10 mouse cellular contexts compared by ENCODE assay signal in the genomic region with DNA sequence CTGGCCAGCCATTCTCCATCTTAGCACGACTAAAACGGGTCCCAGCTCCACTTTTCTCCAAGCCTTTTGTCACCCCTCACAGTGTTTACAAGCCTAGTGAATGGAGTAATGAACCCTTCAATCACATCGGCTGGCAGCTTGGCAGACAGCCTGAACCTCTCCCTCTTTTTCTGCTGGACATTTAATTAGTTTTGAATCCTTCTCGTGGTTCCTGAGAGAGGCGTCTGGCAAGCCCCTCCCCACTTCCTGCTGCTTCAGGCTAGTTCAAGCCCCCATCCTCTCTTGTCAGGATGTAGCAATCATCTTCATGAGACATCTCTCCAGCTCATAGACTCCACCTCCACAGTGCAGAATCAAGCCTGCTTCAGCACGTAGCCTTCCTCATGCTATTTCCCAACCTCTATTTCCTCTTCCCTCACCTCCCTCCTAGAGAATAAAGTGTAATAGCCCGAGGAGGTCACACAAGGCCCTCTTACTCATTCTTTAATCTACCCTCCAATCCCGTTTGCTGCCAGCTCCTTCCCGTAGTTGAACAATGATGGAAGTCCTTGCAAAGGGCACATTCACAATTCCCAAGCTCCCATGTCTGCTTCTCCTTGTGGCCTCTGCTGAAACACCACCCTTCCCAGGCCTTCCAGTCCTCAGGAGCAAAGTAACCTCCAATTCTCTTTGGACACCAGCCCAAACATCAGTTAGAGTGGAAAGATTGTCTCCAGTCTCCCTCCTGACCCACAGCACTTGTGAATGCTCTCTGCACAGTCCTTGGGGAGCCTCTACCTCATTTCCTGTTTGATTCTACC. TPM values are rescaled to one million over a fixed set of nuclear protein-coding genes. Genes with fewer than 3 reads are reported as not detected.
A peak's percentile ranks its signal among the peaks of the same experiment; 100 is the strongest.
DNase-seq lines count a peak whose midpoint lies in the region; ATAC-seq lines count a peak whose summit lies in the region.
"Had no signal": no experiment of that assay in that cellular context is flagged by ENCODE, and none has a peak within 500 bp of the region (broad histone marks: within the 10 kb centered on the region; RNA-seq: fewer than 3 reads in every experiment).

No protein-coding gene starts in this region.

- no peaks in the 10 kb centered on the region for H3K27me3 ChIP-seq in hindbrain, embryonic 16.5 days (replicated peaks; ENCODE audit: control insufficient read depth, insufficient read depth, low read length)
- no peaks in the 10 kb centered on the region for H3K27me3 ChIP-seq in liver, embryonic 16.5 days (ENCODE audit: control insufficient read depth, insufficient read depth, low read depth, low read length)
- H3K27me3 ChIP-seq: embryonic facial prominence, embryonic 15.5 days; megakaryocyte, embryonic 14.5 days had no signal

- no peaks in the 10 kb centered on the region for H3K9me3 ChIP-seq in hindbrain, embryonic 16.5 days (ENCODE audit: control insufficient read depth, low read length)
- H3K9me3 ChIP-seq in liver, embryonic 16.5 days (replicated peaks; ENCODE audit: control insufficient read depth, low read length) = no peaks in the 10 kb centered on the region
- H3K9me3 ChIP-seq: embryonic facial prominence, embryonic 15.5 days had no signal

- H3K9ac ChIP-seq in hindbrain, embryonic 16.5 days (ENCODE audit: low read depth, low read length) = no peak overlapping the region
- H3K9ac ChIP-seq in liver, embryonic 16.5 days (ENCODE audit: low read depth, low read length) = no peak overlapping the region
- H3K9ac ChIP-seq: embryonic facial prominence, embryonic 15.5 days had no signal

- 0 out of 2 replicates have a peak, but pooled peaks cover 3% of the 10 kb centered on the region for H3K36me3 ChIP-seq in hindbrain, embryonic 16.5 days (ENCODE audit: control insufficient read depth, insufficient read depth, low read length)
- H3K36me3 ChIP-seq in liver, embryonic 16.5 days (ENCODE audit: control insufficient read depth, insufficient read depth) = no peaks in the 10 kb centered on the region

- intact Hi-C loops in heart, postnatal 36 days (cut with DNase I) = no loop called here

- H3K27ac ChIP-seq in hindbrain, embryonic 16.5 days (ENCODE audit: low read depth, low read length) = no peak overlapping the region
- no peak overlapping the region for H3K27ac ChIP-seq in liver, embryonic 16.5 days (ENCODE audit: low read length)
- H3K27ac ChIP-seq: embryonic facial prominence, embryonic 15.5 days had no signal

- no peak overlapping the region for H3K4me3 ChIP-seq in hindbrain, embryonic 16.5 days (ENCODE audit: low read length)
- H3K4me3 ChIP-seq in liver, embryonic 16.5 days (ENCODE audit: low read depth, low read length) = no peak overlapping the region
- H3K4me3 ChIP-seq: embryonic facial prominence, embryonic 15.5 days; megakaryocyte, embryonic 14.5 days had no signal

- ATAC-seq in hindbrain, embryonic 16.5 days = peak; percentile 87
- ATAC-seq in liver, embryonic 16.5 days (ENCODE audit: low read depth) = peak; percentile 35; the same call in 1 of the 2 replicates
- no peak for ATAC-seq in megakaryocyte progenitor cell, adult 5-6 weeks (replicated peaks; ENCODE audit: poor library complexity)

- peak; percentile 17 to 25 for DNase-seq in heart, adult 9 months (ENCODE audit: low spot score in 2 of 2)
- DNase-seq in heart, postnatal 36 days = no peak
- peak; percentile 44 for DNase-seq in embryo, embryonic 11 days
- no peak for DNase-seq in cerebellum, postnatal 36 days
- no peak for DNase-seq in urinary bladder, postnatal 10 days (ENCODE audit: low spot score)

- WGBS in hindbrain, embryonic 16.5 days = 18% methylated on average over 9 of the region's 9 CpGs
- 25% methylated on average over 9 of the region's 9 CpGs for WGBS in liver, embryonic 16.5 days (ENCODE audit: insufficient replicate concordance)

- H3K4me1 ChIP-seq in hindbrain, embryonic 16.5 days (ENCODE audit: control insufficient read depth, insufficient read depth, low read depth, low read length) = no peaks in the 10 kb centered on the region
- H3K4me1 ChIP-seq in liver, embryonic 16.5 days (ENCODE audit: control insufficient read depth, low read depth, low read length) = no peaks in the 10 kb centered on the region; the same call in 1 of the 2 replicates
- H3K4me1 ChIP-seq: megakaryocyte, embryonic 14.5 days had no signal

- H3K4me2 ChIP-seq in hindbrain, embryonic 16.5 days (ENCODE audit: low read length) = no peak overlapping the region
- H3K4me2 ChIP-seq in liver, embryonic 16.5 days (ENCODE audit: low read depth, low read length) = no peak overlapping the region
- H3K4me2 ChIP-seq: embryonic facial prominence, embryonic 15.5 days had no signal

RNA-seq across cellular contexts. Expression of a gene that starts 12.1 kb away (rescaled TPM):
- 10 to 100 TPM; 77.4 to 79.7 TPM for total RNA-seq in heart, postnatal 36 days (2021)
- polyA plus RNA-seq in hindbrain, embryonic 16.5 days (2015; fragmentation: Nextera tagmentation; extraction: Ambion mirVana) = 72.0 and 76.6 TPM in 2 replicates
- 23.6 and 26.5 TPM in 2 replicates for polyA plus RNA-seq in liver, embryonic 16.5 days (2015; fragmentation: Nextera tagmentation; extraction: Ambion mirVana)
- 0.12 TPM in 1 of 2 replicates, not detected in the other for total RNA-seq in megakaryocyte progenitor cell, adult 5-6 weeks (2015)
- 0.07 TPM in 1 of 2 replicates, not detected in the other for total RNA-seq in megakaryocyte progenitor cell, adult 5-6 weeks (2017)

Comparison
In these comparisons a context has a peak if more than half of its experiments do, and no peak if none do; other contexts are left out.
1. DNase-seq: peak in heart, adult 9 months (2 of 2) and embryo, embryonic 11 days (single experiment); none in heart, postnatal 36 days (0 of 2), cerebellum, postnatal 36 days (0 of 2) and urinary bladder, postnatal 10 days (single experiment).
2. RNA of a gene that starts 12.1 kb away (total RNA-seq): 77.4 to 79.7 TPM in heart, postnatal 36 days; 0.07 to 0.12 TPM in megakaryocyte progenitor cell, adult 5-6 weeks; every median in the first group is over 10 times any median in the second.